Mouse (Mus musculus): ENCODE results near the gene Lrrc8e. TPM values are rescaled to one million over a fixed set of nuclear protein-coding genes. Genes with fewer than 3 reads are reported as not detected.

Gene Lrrc8e
- polyA plus RNA-seq, 1 experiment from 2014 or later, result 0.67 TPM

- Histone ChIP-seq H3K9ac (0 out of 2 replicates have a peak overlapping the region, but pooled peaks have one; percentile 27), H3K27me3 (peaks cover 56% of the 10 kb centered on the region), H3K36me3 (peaks cover 38% of the 10 kb centered on the region), H3K4me1 (peaks cover 14% of the 10 kb centered on the region), H3K4me2 (replicated peaks) (peak overlapping the region; percentile 27), H3K27ac (no peak overlapping the region), H3K4me3 (peak overlapping the region; percentile 4; the same call in 1 of the 2 replicates), H3K9me3 (no peaks in the 10 kb centered on the region)
- 10% methylated on average over 44 of the region's 44 CpGs for WGBS
- no peak for ATAC-seq (ENCODE audit: insufficient number of reproducible peaks, insufficient read depth, low FRiP score, low TSS enrichment)
Observed at GRCm38 (mm10) chr8:4206182-4207015, 20.2 kb upstream of the Lrrc8e start.

- H3K9me3 ChIP-seq, result no peaks in the 10 kb centered on the region
- no peak overlapping the region for H3K4me3 ChIP-seq
- H3K4me2 ChIP-seq (replicated peaks), result no peak overlapping the region
- H3K4me1 ChIP-seq, result peaks cover 14% of the 10 kb centered on the region
- 55% methylated on average over 2 of the region's 2 CpGs for WGBS
- 0 out of 2 replicates have a peak overlapping the region, but pooled peaks have one; percentile 3 for H3K9ac ChIP-seq
- peaks cover 38% of the 10 kb centered on the region for H3K36me3 ChIP-seq
- H3K27ac ChIP-seq, result no peak overlapping the region
- peaks cover 56% of the 10 kb centered on the region for H3K27me3 ChIP-seq
- ATAC-seq (ENCODE audit: insufficient number of reproducible peaks, insufficient read depth, low FRiP score, low TSS enrichment), result no peak
Observed at GRCm38 (mm10) chr8:4207016-4207350, 19.6 kb upstream of the Lrrc8e start.

- no peak for ATAC-seq (ENCODE audit: insufficient number of reproducible peaks, insufficient read depth, low FRiP score, low TSS enrichment)
- Histone ChIP-seq H3K9ac (no peak overlapping the region), H3K9me3 (no peaks in the 10 kb centered on the region), H3K4me2 (replicated peaks) (no peak overlapping the region), H3K36me3 (peaks cover 11% of the 10 kb centered on the region; the same call in 1 of the 2 replicates), H3K4me3 (no peak overlapping the region), H3K4me1 (peaks cover 29% of the 10 kb centered on the region), H3K27me3 (peaks cover 61% of the 10 kb centered on the region), H3K27ac (no peak overlapping the region)
- 76% methylated on average over 6 of the region's 6 CpGs for WGBS
Observed at GRCm38 (mm10) chr8:4211097-4211496, 15.5 kb upstream of the Lrrc8e start.

GRCm38 (mm10) chr8:4212809-4213209 lies 13.8 kb upstream of the Lrrc8e start:
- H3K4me2 ChIP-seq (replicated peaks), result peak overlapping the region; percentile 86
- H3K27ac ChIP-seq, result no peak overlapping the region
- peaks cover 22% of the 10 kb centered on the region for H3K4me1 ChIP-seq
- H3K9me3 ChIP-seq, result no peaks in the 10 kb centered on the region
- peaks cover 61% of the 10 kb centered on the region for H3K27me3 ChIP-seq
- under 1% methylated on average over 24 of the region's 25 CpGs for WGBS
- peak; percentile 9; the same call in 1 of the 2 replicates for ATAC-seq (ENCODE audit: insufficient number of reproducible peaks, insufficient read depth, low FRiP score, low TSS enrichment)
- H3K36me3 ChIP-seq, result peaks cover 11% of the 10 kb centered on the region; the same call in 1 of the 2 replicates
- peak overlapping the region; percentile 39 for H3K9ac ChIP-seq
- peak overlapping the region; percentile 42 for H3K4me3 ChIP-seq

GRCm38 (mm10) chr8:4213210-4214005 lies 13.2 kb upstream of the Lrrc8e start:
- Histone ChIP-seq H3K4me1 (peaks cover 22% of the 10 kb centered on the region), H3K9ac (peak overlapping the region; percentile 39), H3K4me2 (replicated peaks) (peak overlapping the region; percentile 86), H3K36me3 (peaks cover 11% of the 10 kb centered on the region; the same call in 1 of the 2 replicates), H3K27me3 (peaks cover 61% of the 10 kb centered on the region), H3K27ac (0 out of 2 replicates have a peak overlapping the region, but pooled peaks have one; percentile 23), H3K9me3 (no peaks in the 10 kb centered on the region), H3K4me3 (peak overlapping the region; percentile 42)
- ATAC-seq (ENCODE audit: insufficient number of reproducible peaks, insufficient read depth, low FRiP score, low TSS enrichment), result peak; percentile 23; the same call in 1 of the 2 replicates
- 3% methylated on average over 18 of the region's 18 CpGs for WGBS

- H3K27me3 ChIP-seq, result peaks cover 63% of the 10 kb centered on the region
Observed at GRCm38 (mm10) chr8:4214006-4214980, 12.3 kb upstream of the Lrrc8e start.

GRCm38 (mm10) chr8:4216296-4216695 lies 10.3 kb upstream of the Lrrc8e start:
- ATAC-seq (ENCODE audit: insufficient number of reproducible peaks, insufficient read depth, low FRiP score, low TSS enrichment), result no peak
- Histone ChIP-seq H3K9ac (peak overlapping the region; percentile 47), H3K4me3 (peak overlapping the region; percentile 48), H3K4me2 (replicated peaks) (peak overlapping the region; percentile 82), H3K27ac (no peak overlapping the region), H3K4me1 (peaks cover 22% of the 10 kb centered on the region), H3K27me3 (peaks cover 58% of the 10 kb centered on the region), H3K9me3 (no peaks in the 10 kb centered on the region), H3K36me3 (no peaks in the 10 kb centered on the region)
- WGBS, result 6% methylated on average over 18 of the region's 18 CpGs

More at GRCm38 (mm10) chr8:4214006-4214980, 12.3 kb upstream of the Lrrc8e start:
- 0 out of 2 replicates have a peak overlapping the region, but pooled peaks have one; percentile 23 for H3K27ac ChIP-seq
- H3K9ac ChIP-seq, result 0 out of 2 replicates have a peak overlapping the region, but pooled peaks have one; percentile 30
- peak overlapping the region; percentile 86 for H3K4me2 ChIP-seq (replicated peaks)
- 9% methylated on average over 33 of the region's 33 CpGs for WGBS
- peaks cover 10% of the 10 kb centered on the region; the same call in 1 of the 2 replicates for H3K36me3 ChIP-seq
- no peaks in the 10 kb centered on the region for H3K9me3 ChIP-seq
- ATAC-seq (ENCODE audit: insufficient number of reproducible peaks, insufficient read depth, low FRiP score, low TSS enrichment), result peak; percentile 26; the same call in 1 of the 2 replicates
- peaks cover 22% of the 10 kb centered on the region for H3K4me1 ChIP-seq
- peak overlapping the region; percentile 42 for H3K4me3 ChIP-seq

- 2% methylated on average over 44 of the region's 44 CpGs for WGBS
- H3K27me3 ChIP-seq, result peaks cover 58% of the 10 kb centered on the region
- no peaks in the 10 kb centered on the region for H3K9me3 ChIP-seq
- H3K4me3 ChIP-seq, result peak within 1 kb of the TSS; percentile 48
- peak within 1 kb of the TSS; percentile 47 for H3K9ac ChIP-seq
- no peak within 1 kb of the TSS for H3K27ac ChIP-seq
- H3K36me3 ChIP-seq, result no peaks in the 10 kb centered on the region
- H3K4me1 ChIP-seq, result peaks cover 22% of the 10 kb centered on the region
- peak within 1 kb of the TSS; percentile 82 for H3K4me2 ChIP-seq (replicated peaks)
- ATAC-seq (ENCODE audit: insufficient number of reproducible peaks, insufficient read depth, low FRiP score, low TSS enrichment), result peak; percentile 76
Observed at GRCm38 (mm10) chr8:4216791-4217621, 9.6 kb upstream of the Lrrc8e start, which contains the start of gene Prr36. Gene Prr36 (minus strand): TSS chr8:4217459.

- peaks cover 3% of the 10 kb centered on the region; the same call in 1 of the 2 replicates for H3K4me1 ChIP-seq
- no peaks in the 10 kb centered on the region for H3K36me3 ChIP-seq
- H3K27ac ChIP-seq, result no peak overlapping the region
- no peak overlapping the region for H3K4me3 ChIP-seq
- H3K9me3 ChIP-seq, result no peaks in the 10 kb centered on the region
- H3K9ac ChIP-seq, result no peak overlapping the region
- H3K27me3 ChIP-seq, result peaks cover 41% of the 10 kb centered on the region
- no peak for ATAC-seq (ENCODE audit: insufficient number of reproducible peaks, insufficient read depth, low FRiP score, low TSS enrichment)
- H3K4me2 ChIP-seq (replicated peaks), result no peak overlapping the region
- WGBS, result 84% methylated on average over 3 of the region's 3 CpGs
Observed at GRCm38 (mm10) chr8:4219617-4220016, 7.0 kb upstream of the Lrrc8e start.

GRCm38 (mm10) chr8:4222059-4222458 lies 4.6 kb upstream of the Lrrc8e start:
- no peaks in the 10 kb centered on the region for H3K9me3 ChIP-seq
- H3K9ac ChIP-seq, result no peak overlapping the region
- peaks cover 29% of the 10 kb centered on the region for H3K27me3 ChIP-seq
- H3K4me2 ChIP-seq (replicated peaks), result no peak overlapping the region
- H3K27ac ChIP-seq, result no peak overlapping the region
- no peak for ATAC-seq (ENCODE audit: insufficient number of reproducible peaks, insufficient read depth, low FRiP score, low TSS enrichment)
- H3K4me1 ChIP-seq, result no peaks in the 10 kb centered on the region
- H3K4me3 ChIP-seq, result no peak overlapping the region
- H3K36me3 ChIP-seq, result no peaks in the 10 kb centered on the region

All from embryonic facial prominence, embryonic 12.5 days (tissue).